Mouse (Mus musculus) forebrain, embryonic 16.5 days (tissue): ENCODE results near the gene Shroom1. TPM values are rescaled to one million over a fixed set of nuclear protein-coding genes. Genes with fewer than 3 reads are reported as not detected.

Experiments used
- ATAC-seq: fragments of 200-750 bp; cut with Nextera tagmentation; 2 replicates; pipeline ENCODE4 v1.8.0; 2017; ENCODE audit warnings: mild to moderate bottlenecking, moderate library complexity
- H3K27ac ChIP-seq: fragments of 300-500 bp; sonication (generic); 2 replicates; pipeline ENCODE4 v1.5.1; 2014; ENCODE audit warnings: low read length, control low read depth
- H3K27me3 ChIP-seq: fragments of 300-500 bp; sonication (generic); replicated peaks from 2 replicates; pipeline ENCODE4 v1.6.1; 2014; ENCODE audit warnings: low read length; ENCODE audit not compliant: control insufficient read depth, insufficient read depth
- H3K36me3 ChIP-seq: fragments of 300-500 bp; sonication (generic); 2 replicates; pipeline ENCODE4 v1.6.1; 2014; ENCODE audit not compliant: control insufficient read depth, insufficient read depth
- H3K4me1 ChIP-seq: fragments of 300-500 bp; sonication (generic); replicated peaks from 2 replicates; pipeline ENCODE4 v1.6.1; 2014; ENCODE audit warnings: low read length; ENCODE audit not compliant: control insufficient read depth, insufficient read depth
- H3K4me2 ChIP-seq: fragments of 300-500 bp; sonication (generic); 2 replicates; pipeline ENCODE4 v1.6.1; 2014; ENCODE audit warnings: mild to moderate bottlenecking, low read length, control low read depth
- H3K4me3 ChIP-seq: fragments of 300-500 bp; sonication (generic); replicated peaks from 2 replicates; pipeline ENCODE4 v1.5.1; 2014; ENCODE audit warnings: mild to moderate bottlenecking, low read length, control low read depth
- H3K9ac ChIP-seq: fragments of 300-500 bp; sonication (generic); replicated peaks from 2 replicates; pipeline ENCODE4 v1.6.1; 2014; ENCODE audit warnings: low read depth, low read length, control low read depth
- H3K9me3 ChIP-seq: fragments of 300-500 bp; sonication (generic); 2 replicates; pipeline ENCODE4 v1.6.1; 2016; ENCODE audit warnings: low read length; ENCODE audit not compliant: control insufficient read depth
- WGBS: fragments of 180-500 bp; shearing (Covaris S2); extraction: QIAGEN DNeasy Blood & Tissue Kit; methylation state at CpG from one replicate; pipeline ENCODE4 v1.1.7; 2014; 5-methylcytosine and 5-hydroxymethylcytosine counted together
- polyA plus RNA-seq: library from polyadenylated mRNA; unstranded; fragments of >200 nt; fragmentation: Nextera tagmentation; extraction: Ambion mirVana; gene quantifications from 2 replicates; pipeline ENCODE4 v1.2.1, GENCODE M21; 2015

Shroom1 gene
- polyA plus RNA-seq, 1 experiment from 2014 or later = 2.2 TPM

DNA sequence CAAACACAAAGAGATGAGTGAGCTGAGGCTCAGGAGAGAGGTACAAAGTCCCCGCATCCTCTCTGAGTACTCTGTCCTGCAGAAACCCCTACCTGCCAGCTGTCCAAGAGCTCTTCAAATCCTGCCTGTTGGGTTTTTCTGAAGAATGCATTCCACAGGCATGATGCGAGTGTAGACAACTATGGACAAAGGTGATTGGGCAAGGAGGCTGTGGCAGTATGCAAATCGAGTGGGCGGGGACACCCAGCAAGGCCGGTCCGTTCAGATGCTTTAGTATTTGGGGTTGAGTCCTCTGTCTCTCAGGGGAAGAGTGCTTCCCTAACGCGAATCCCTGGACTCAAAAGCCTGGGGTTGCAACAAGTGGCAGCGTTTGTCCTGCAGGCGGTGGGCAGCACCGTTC is 43.6 kb downstream of the Shroom1 start:
- H3K36me3 ChIP-seq = no peaks in the 10 kb centered on the region
- 6% methylated on average over 11 of the region's 11 CpGs for WGBS
- ATAC-seq = no peak
- H3K9me3 ChIP-seq = no peaks in the 10 kb centered on the region
- no peak overlapping the region for H3K4me2 ChIP-seq
- H3K9ac ChIP-seq = no peak overlapping the region
- H3K27me3 ChIP-seq = no peaks in the 10 kb centered on the region
- no peak overlapping the region for H3K4me3 ChIP-seq
- H3K4me1 ChIP-seq = peaks cover 17% of the 10 kb centered on the region; the same call in 1 of the 2 replicates
- H3K27ac ChIP-seq = no peak overlapping the region

DNA sequence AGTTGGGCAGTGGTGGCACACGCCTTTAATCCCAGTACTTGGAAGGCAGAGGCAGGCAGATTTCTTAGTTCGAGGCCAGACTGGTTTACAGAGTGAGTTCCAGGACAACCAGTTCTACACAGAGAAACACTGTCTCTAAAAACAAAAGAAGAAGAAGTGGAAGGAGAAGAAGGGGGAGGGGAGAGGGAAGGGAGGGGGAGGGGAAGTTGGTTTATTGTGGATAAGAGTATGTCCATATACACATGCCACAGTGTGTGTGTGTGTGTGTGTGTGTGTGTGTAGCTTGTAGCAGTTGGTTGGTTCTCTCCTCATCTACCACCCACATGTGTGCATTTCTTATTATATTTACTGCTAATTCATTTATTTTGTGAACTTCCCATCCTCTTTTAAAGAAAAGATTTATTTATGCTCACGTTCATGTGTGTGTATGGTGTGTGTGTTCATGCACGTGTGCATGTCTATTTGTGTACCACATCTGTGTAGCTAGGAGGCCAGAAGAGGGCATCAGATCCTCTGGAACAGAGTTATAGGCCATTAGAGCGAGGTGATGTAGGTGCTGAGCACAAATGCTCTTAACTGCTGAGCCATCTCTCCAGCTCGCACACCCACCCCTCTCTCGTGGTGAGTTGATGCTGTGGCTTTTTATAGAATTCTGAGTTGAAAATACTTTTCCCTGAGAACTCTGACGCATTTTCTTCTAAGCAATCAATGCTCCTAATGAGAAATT is 45.2 kb downstream of the Shroom1 start:
- H3K27ac ChIP-seq = no peak overlapping the region
- no peaks in the 10 kb centered on the region for H3K9me3 ChIP-seq
- no peak for ATAC-seq

DNA sequence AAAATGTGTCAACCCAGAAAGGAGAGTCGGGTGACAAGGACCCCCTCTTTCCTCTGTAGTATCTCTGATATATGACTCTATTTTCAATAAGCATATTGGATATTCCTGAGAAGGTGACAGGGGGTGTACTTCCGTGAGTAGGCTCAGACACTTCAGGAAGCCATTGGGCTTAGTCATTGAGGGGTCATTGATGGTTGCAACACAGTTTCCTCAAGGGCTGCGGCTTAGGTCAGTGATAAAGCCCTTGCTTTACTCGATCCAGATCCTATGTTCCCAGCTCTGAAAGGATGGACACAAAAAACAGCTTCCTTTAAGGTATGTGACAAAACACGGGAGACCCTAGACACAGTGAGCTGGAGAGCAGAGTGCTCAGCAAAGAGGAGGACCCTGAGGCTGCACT is 46.7 kb downstream of the Shroom1 start:
- 89% methylated on average over 5 of the region's 5 CpGs for WGBS
- H3K9ac ChIP-seq = no peak overlapping the region
- no peaks in the 10 kb centered on the region for H3K36me3 ChIP-seq
- peaks cover 9% of the 10 kb centered on the region; the same call in 1 of the 2 replicates for H3K4me1 ChIP-seq
- no peak overlapping the region for H3K4me2 ChIP-seq
- ATAC-seq = no peak
- no peaks in the 10 kb centered on the region for H3K27me3 ChIP-seq
- H3K9me3 ChIP-seq = no peaks in the 10 kb centered on the region
- H3K4me3 ChIP-seq = no peak overlapping the region
- no peak overlapping the region for H3K27ac ChIP-seq

More for the DNA sequence above, 45.2 kb downstream of the Shroom1 start:
- Histone ChIP-seq H3K4me3 (no peak overlapping the region), H3K4me2 (no peak overlapping the region), H3K36me3 (no peaks in the 10 kb centered on the region), H3K9ac (no peak overlapping the region), H3K27me3 (no peaks in the 10 kb centered on the region), H3K4me1 (peaks cover 9% of the 10 kb centered on the region; the same call in 1 of the 2 replicates)
- 78% methylated on average over 8 of the region's 8 CpGs for WGBS

DNA sequence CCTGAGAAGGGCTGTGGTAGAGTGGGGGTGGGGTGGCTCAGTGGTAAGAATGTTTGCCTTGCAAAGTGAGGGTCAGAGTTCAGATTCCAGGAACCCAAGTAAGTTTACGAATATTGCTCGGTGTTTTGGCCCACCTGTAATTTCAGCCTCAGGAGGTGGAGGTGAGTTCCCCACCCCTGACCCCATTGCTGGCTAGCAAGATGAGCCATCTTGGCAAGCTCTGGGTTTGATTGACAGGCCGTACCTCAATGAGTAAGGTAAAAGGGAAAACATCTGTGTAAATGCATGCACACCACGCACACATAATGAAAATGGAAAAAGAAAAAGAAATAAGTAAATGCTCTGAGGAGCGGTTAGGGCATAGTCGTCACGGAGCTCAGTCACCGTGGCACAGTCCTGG is 47.4 kb downstream of the Shroom1 start:
- H3K27ac ChIP-seq = no peak overlapping the region
- no peak for ATAC-seq

DNA sequence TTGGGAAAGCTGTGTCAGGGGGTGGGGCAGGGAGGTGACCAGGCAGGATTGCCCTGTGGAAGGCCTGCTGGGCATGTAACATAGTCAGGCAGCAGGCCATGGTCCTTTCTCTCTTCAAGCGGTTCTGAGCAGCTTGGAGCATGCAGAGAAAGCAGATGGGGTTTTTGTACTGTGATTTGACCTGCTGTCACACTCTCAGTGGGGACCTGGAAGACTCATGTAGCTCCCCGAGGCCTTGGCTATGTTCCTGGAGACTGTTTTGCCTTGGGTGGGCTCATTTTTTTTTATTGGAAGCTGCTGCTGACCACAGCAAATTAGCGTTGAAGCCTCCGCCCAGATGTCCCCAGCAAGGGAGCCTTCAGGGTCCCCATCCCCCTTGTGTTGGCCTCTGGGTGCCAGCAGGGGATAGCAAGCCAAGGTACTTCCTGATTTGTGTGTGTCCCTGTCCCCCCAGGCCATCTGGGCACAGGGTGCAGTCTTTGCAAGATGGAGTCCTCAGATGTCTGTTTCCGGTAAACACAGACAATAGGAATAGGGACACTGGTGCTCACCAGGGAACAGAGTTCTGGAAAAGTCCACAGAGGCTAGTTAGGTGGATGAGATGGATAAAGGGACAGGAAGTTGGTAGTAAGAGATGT is 48.1 kb downstream of the Shroom1 start:
- WGBS = 49% methylated on average over 5 of the region's 5 CpGs
- peak; percentile 61 for ATAC-seq
- no peak overlapping the region for H3K27ac ChIP-seq
- no peaks in the 10 kb centered on the region for H3K36me3 ChIP-seq
- no peak overlapping the region for H3K4me2 ChIP-seq
- peaks cover 12% of the 10 kb centered on the region; the same call in 1 of the 2 replicates for H3K4me1 ChIP-seq
- H3K4me3 ChIP-seq = no peak overlapping the region
- H3K27me3 ChIP-seq = no peaks in the 10 kb centered on the region
- no peak overlapping the region for H3K9ac ChIP-seq
- no peaks in the 10 kb centered on the region for H3K9me3 ChIP-seq

More for the DNA sequence above, 47.4 kb downstream of the Shroom1 start:
- Histone ChIP-seq H3K4me3 (no peak overlapping the region), H3K27me3 (no peaks in the 10 kb centered on the region), H3K4me1 (peaks cover 9% of the 10 kb centered on the region; the same call in 1 of the 2 replicates), H3K9me3 (no peaks in the 10 kb centered on the region), H3K4me2 (no peak overlapping the region), H3K36me3 (no peaks in the 10 kb centered on the region), H3K9ac (no peak overlapping the region)
- 89% methylated on average over 8 of the region's 8 CpGs for WGBS

DNA sequence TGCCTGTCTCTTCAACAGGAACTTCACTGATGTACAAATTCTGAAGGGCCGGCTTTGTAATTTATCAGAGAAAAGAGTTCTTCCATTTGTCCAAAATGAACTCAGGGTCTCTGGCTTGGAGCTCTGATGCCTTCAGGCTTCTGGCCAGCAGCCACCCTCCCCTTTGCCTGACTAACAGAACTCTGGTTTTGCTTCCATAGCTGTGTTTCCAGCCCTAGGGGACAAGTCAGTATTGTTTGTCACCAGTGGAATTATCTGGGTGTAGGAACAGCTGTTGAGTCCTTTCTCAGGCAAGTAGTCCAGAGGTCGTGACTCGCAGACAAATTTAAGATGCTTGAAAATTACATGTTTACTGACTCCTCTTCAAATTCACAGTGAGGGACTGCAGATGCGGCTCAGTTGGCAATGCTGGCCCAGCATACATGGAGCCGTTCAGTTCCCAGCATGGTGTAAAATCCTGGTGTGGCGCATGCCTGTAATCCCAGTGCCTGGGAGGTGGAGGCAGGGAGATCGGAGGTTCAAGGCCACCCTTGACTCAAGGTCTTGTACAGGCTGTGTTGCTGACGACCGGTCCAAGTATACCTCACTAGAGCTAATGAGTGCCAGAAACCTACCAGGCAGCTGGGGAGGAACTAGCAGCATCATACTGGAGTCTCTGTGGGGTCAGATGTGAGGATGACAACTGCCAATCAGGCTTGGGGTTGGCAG is 50.2 kb downstream of the Shroom1 start:
- 84% methylated on average over 9 of the region's 9 CpGs for WGBS
- Histone ChIP-seq H3K4me3 (no peak overlapping the region), H3K27me3 (no peaks in the 10 kb centered on the region), H3K27ac (no peak overlapping the region), H3K36me3 (no peaks in the 10 kb centered on the region), H3K9me3 (no peaks in the 10 kb centered on the region), H3K4me1 (peaks cover 8% of the 10 kb centered on the region; the same call in 1 of the 2 replicates), H3K4me2 (no peak overlapping the region), H3K9ac (no peak overlapping the region)
- no peak for ATAC-seq

DNA sequence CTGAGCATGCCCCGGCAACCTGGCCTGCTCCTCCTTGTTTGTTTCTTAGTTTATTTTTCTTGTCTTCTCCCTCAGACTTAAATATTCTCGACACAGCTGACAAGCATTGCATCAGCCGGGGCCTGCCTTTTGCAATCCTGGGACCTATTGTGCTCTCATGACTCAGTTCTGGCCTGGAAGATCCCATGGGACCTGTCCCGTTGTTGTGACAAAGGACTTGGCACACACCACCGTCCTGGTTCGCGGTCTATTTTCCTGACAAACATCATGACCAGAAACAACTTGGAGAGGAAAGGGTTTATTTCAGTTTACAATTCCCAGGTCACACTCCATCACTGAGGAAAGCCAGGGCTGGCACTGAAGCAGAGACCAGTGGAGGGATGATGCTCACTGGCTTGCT is 51.1 kb downstream of the Shroom1 start:
- Histone ChIP-seq H3K27ac (no peak overlapping the region), H3K27me3 (no peaks in the 10 kb centered on the region), H3K4me1 (peaks cover 8% of the 10 kb centered on the region; the same call in 1 of the 2 replicates), H3K9ac (no peak overlapping the region), H3K9me3 (no peaks in the 10 kb centered on the region), H3K4me2 (no peak overlapping the region), H3K4me3 (no peak overlapping the region), H3K36me3 (no peaks in the 10 kb centered on the region)
- 61% methylated on average over 7 of the region's 7 CpGs for WGBS
- no peak for ATAC-seq

DNA sequence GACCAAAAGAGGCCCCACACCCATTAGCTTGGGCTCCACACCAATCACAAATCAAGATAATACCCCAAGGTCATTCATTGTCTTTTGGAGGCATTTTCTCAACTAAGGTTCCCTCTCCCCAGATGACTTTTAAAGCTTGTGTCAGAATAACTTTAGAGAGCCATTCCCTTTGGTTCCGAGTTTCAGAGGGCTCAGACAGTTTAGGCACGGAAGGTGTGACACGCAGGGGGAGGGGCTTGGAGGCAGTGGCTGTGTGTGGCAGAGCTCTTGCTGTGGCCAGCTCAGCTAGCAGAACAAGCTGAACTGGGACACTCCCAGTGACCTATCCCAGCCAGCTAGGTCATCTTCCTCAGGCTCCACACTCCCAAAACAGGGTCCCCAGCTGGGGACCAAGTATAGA is 51.6 kb downstream of the Shroom1 start:
- H3K27ac ChIP-seq = no peak overlapping the region
- no peaks in the 10 kb centered on the region for H3K36me3 ChIP-seq
- H3K4me1 ChIP-seq = peaks cover 8% of the 10 kb centered on the region; the same call in 1 of the 2 replicates
- 63% methylated on average over 3 of the region's 3 CpGs for WGBS
- ATAC-seq = no peak
- H3K9me3 ChIP-seq = no peaks in the 10 kb centered on the region
- H3K4me2 ChIP-seq = no peak overlapping the region
- H3K9ac ChIP-seq = no peak overlapping the region
- no peak overlapping the region for H3K4me3 ChIP-seq
- H3K27me3 ChIP-seq = no peaks in the 10 kb centered on the region

DNA sequence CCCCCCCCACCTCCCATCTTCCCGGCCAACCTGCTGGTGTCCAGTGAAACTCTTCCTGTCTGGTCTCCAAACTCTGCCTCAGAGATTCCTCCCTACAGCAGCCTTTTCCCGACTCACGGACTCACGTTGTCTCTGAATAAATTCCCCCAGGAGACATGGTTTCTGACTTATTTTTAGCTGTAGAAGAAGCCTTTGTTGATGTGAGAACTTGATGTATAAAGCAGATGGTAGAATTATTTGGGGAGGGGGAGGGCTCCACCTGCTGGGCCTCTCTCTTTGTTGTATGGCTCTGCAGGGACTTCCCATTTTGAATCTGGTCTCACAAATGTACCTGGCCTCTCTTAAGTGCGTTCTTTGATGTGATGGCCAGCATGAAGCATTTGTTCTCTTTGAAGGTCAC is 53.3 kb downstream of the Shroom1 start:
- H3K4me1 ChIP-seq = 0 out of 2 replicates have a peak, but pooled peaks cover 5% of the 10 kb centered on the region
- H3K27me3 ChIP-seq = no peaks in the 10 kb centered on the region
- H3K4me3 ChIP-seq = no peak overlapping the region
- H3K9me3 ChIP-seq = no peaks in the 10 kb centered on the region
- no peaks in the 10 kb centered on the region for H3K36me3 ChIP-seq
- 46% methylated on average over 5 of the region's 5 CpGs for WGBS
- no peak overlapping the region for H3K27ac ChIP-seq
- ATAC-seq = no peak
- H3K4me2 ChIP-seq = no peak overlapping the region
- H3K9ac ChIP-seq = no peak overlapping the region
